Mouse (Mus musculus) lung, embryonic 16.5 days (tissue): ENCODE results near the gene Mtmr3. TPM values are rescaled to one million over a fixed set of nuclear protein-coding genes. Genes with fewer than 3 reads are reported as not detected.
"Not testable (repeated sequence)": the region's sequence is repeated elsewhere in the genome, so short reads cannot be mapped to it uniquely, and the experiment has no call there.

ENCODE experiments used
- ATAC-seq: fragments of 200-750 bp; cut with Nextera tagmentation; 2 replicates; pipeline ENCODE4 v1.8.0; 2017; ENCODE audit warnings: low read depth, mild to moderate bottlenecking, moderate library complexity
- H3K27ac ChIP-seq: fragments of 300-500 bp; sonication (generic); 2 replicates; pipeline ENCODE4 v1.5.1; 2014; ENCODE audit warnings: mild to moderate bottlenecking, control low read depth, low read length
- H3K27me3 ChIP-seq: fragments of 300-500 bp; sonication (generic); 2 replicates; pipeline ENCODE4 v1.6.1; 2014; ENCODE audit warnings: low read depth, low read length, mixed read lengths; ENCODE audit not compliant: control insufficient read depth, insufficient read depth
- H3K36me3 ChIP-seq: fragments of 300-500 bp; sonication (generic); 2 replicates; pipeline ENCODE4 v1.6.1; 2014; ENCODE audit warnings: low read length; ENCODE audit not compliant: control insufficient read depth, insufficient read depth
- H3K4me1 ChIP-seq: fragments of 300-500 bp; sonication (generic); replicated peaks from 2 replicates; pipeline ENCODE4 v1.6.1; 2014; ENCODE audit warnings: low read length, mixed read lengths; ENCODE audit not compliant: control insufficient read depth, insufficient read depth
- H3K4me2 ChIP-seq: fragments of 300-500 bp; sonication (generic); 2 replicates; pipeline ENCODE4 v1.6.1; 2014; ENCODE audit warnings: low read depth, low read length, control low read depth
- H3K4me3 ChIP-seq: fragments of 300-500 bp; sonication (generic); 2 replicates; pipeline ENCODE4 v1.5.1; 2014; ENCODE audit warnings: mild to moderate bottlenecking, low read length, control low read depth
- H3K9ac ChIP-seq: fragments of 300-500 bp; sonication (generic); 2 replicates; pipeline ENCODE4 v1.6.1; 2014; ENCODE audit warnings: low read length, control low read depth
- H3K9me3 ChIP-seq: fragments of 300-500 bp; sonication (generic); 2 replicates; pipeline ENCODE4 v1.6.1; 2016; ENCODE audit warnings: low read length; ENCODE audit not compliant: control insufficient read depth
- WGBS: fragments of 180-500 bp; shearing (Covaris S2); extraction: QIAGEN DNeasy Blood & Tissue Kit; methylation state at CpG from one replicate; pipeline ENCODE4 v1.1.7; 2014; 5-methylcytosine and 5-hydroxymethylcytosine counted together
- polyA plus RNA-seq: library from polyadenylated mRNA; unstranded; fragments of >200 nt; fragmentation: Nextera tagmentation; extraction: Ambion mirVana; gene quantifications from 2 replicates; pipeline ENCODE4 v1.2.1, GENCODE M21; 2015

Mtmr3 gene
- polyA plus RNA-seq, 1 experiment from 2014 or later: 26.1 TPM

DNA sequence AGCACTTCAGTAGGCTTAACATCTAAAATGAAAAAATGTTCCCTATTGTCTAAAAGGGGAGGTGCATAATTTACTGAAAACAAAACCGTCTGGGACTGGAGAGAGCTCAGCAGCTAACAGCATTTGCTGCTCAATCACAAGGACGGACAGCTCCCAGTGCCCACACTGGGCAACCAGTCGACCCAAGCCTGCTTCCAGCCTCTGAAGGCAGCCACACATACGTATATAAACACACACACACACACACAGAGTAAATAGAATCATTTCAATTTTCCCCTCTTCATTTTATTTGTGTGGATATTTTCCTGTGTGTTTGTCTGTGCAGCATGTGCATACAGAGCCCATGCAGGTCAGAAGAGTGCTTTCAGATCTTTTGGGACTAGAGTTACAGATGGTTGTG is 49.3 kb downstream of the Mtmr3 start:
- Histone ChIP-seq H3K27me3 (no peaks in the 10 kb centered on the region), H3K9me3 (no peaks in the 10 kb centered on the region), H3K4me2 (no peak overlapping the region), H3K27ac (no peak overlapping the region), H3K9ac (no peak overlapping the region), H3K4me3 (no peak overlapping the region), H3K36me3 (no peaks in the 10 kb centered on the region), H3K4me1 (no peaks in the 10 kb centered on the region; the same call in 1 of the 2 replicates)
- ATAC-seq: no peak
- 44% methylated on average over 4 of the region's 4 CpGs for WGBS

DNA sequence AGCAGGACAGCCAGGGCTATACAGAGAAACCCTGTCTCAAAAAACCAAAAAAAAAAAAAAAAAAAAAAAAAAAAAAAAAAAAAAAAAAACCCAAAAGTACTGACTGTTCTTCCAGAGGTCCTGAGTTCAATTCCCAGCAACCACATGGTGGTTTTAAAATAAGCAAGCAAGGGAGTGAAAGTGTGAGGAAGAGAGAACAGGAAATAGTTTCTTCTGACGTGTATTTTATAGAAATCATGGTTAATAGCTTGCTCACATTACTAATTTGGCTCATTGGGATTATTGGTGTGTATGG is 50.1 kb downstream of the Mtmr3 start:
- H3K27me3 ChIP-seq, ATAC-seq, H3K4me2 ChIP-seq, H3K27ac ChIP-seq, H3K9me3 ChIP-seq, H3K9ac ChIP-seq, H3K4me1 ChIP-seq, H3K36me3 ChIP-seq, H3K4me3 ChIP-seq: not testable (repeated sequence)
- WGBS: 65% methylated on average over 1 of the region's 1 CpGs

DNA sequence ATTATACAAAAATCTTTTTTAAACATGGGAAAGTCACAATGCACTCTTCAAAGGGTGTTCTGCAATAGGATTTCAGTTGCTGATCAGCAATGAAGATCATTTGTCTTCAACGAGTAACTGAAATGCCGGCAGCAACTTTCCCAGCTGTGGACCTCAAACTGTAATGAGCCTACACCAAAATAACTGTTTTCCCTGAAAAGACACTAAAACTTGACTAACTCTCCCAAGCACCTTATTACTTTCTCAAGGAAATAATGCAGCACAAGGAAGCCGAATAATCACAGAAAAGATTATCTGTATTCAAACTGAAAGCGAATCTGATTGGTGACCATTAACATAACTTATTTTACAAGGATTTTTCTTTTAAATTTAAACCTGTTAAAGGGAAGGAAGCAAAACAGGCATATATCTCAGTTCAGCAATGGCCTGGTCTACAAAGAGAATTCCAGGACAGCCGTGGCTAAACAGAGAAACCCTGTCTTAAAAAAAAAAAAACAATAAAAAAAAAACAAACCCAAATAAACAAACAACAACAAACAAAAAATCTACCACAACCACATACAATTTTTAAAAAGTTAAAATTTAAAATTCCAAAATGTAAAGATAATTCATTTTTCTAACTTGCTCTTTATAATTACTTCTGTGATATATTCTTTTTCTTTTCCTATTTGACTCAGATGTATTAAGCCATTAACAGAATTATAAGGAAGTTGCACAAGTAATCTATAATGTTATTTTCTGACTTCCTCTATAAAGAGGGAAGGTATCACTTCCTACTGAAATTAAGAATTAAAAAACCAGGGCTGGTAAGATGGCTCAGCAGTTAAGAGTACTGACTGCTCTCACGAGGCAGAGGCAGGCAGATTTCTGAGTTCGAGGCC is 50.7 kb downstream of the Mtmr3 start:
- ATAC-seq: no peak
- no peaks in the 10 kb centered on the region for H3K27me3 ChIP-seq
- H3K27ac ChIP-seq: no peak overlapping the region
- H3K36me3 ChIP-seq: 0 out of 2 replicates have a peak, but pooled peaks cover 2% of the 10 kb centered on the region
- 78% methylated on average over 7 of the region's 7 CpGs for WGBS
- H3K9ac ChIP-seq: no peak overlapping the region
- no peaks in the 10 kb centered on the region for H3K9me3 ChIP-seq
- no peak overlapping the region for H3K4me3 ChIP-seq
- no peak overlapping the region for H3K4me2 ChIP-seq
- no peaks in the 10 kb centered on the region; the same call in 1 of the 2 replicates for H3K4me1 ChIP-seq

DNA sequence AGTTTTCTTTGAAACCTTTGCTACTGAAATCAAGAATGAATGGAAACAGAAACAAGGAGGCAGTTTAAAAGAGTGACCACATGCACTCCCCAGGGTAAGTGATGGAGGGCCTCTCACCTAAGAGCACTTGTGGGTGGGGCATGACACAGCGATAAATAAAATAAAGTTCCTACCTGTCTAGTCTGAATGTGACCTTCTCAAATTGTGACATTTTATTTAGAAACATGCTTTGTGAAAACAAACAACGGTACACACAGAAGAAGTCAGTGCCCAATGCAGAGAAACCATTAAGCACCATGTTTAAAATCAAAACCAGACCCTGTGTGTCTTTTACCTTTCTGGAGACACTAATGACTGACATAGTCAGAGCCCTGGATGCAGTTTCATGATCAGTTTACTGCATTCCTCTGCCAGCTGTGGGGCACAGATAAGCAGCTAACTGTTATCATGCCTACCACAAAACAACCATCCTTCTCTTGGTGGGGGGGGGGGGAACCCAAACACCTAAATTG is 51.6 kb downstream of the Mtmr3 start:
- no peak overlapping the region for H3K27ac ChIP-seq
- WGBS: 83% methylated on average over 2 of the region's 2 CpGs
- no peaks in the 10 kb centered on the region for H3K27me3 ChIP-seq
- no peaks in the 10 kb centered on the region; the same call in 1 of the 2 replicates for H3K4me1 ChIP-seq
- no peak for ATAC-seq
- 0 out of 2 replicates have a peak, but pooled peaks cover 2% of the 10 kb centered on the region for H3K36me3 ChIP-seq
- H3K4me3 ChIP-seq: no peak overlapping the region
- H3K4me2 ChIP-seq: no peak overlapping the region
- H3K9ac ChIP-seq: no peak overlapping the region
- H3K9me3 ChIP-seq: no peaks in the 10 kb centered on the region

DNA sequence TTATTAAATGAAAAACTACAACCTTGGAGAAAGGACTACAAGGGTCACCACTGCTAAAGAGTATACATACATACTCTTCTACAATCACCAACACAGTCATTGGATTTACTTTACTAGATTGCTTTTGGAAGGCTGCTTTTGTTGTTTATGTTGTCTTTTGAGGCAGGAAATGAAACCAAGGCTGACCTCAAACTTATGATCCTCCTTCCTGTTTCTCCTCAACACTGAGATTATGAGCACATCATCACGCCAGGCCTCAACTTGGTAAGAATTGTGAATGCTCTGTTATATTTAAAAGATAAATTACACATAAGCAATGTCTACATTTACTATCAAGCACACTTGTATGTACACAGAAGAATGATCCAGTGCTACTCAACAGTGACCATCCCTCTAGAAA is 58.0 kb downstream of the Mtmr3 start:
- H3K4me2 ChIP-seq: no peak overlapping the region
- no peaks in the 10 kb centered on the region for H3K4me1 ChIP-seq
- H3K4me3 ChIP-seq: no peak overlapping the region
- no peaks in the 10 kb centered on the region for H3K9me3 ChIP-seq
- WGBS: 73% methylated on average over 1 of the region's 1 CpGs
- no peak overlapping the region for H3K27ac ChIP-seq
- ATAC-seq: no peak
- no peaks in the 10 kb centered on the region for H3K27me3 ChIP-seq
- 0 out of 2 replicates have a peak, but pooled peaks cover 2% of the 10 kb centered on the region for H3K36me3 ChIP-seq
- H3K9ac ChIP-seq: no peak overlapping the region

DNA sequence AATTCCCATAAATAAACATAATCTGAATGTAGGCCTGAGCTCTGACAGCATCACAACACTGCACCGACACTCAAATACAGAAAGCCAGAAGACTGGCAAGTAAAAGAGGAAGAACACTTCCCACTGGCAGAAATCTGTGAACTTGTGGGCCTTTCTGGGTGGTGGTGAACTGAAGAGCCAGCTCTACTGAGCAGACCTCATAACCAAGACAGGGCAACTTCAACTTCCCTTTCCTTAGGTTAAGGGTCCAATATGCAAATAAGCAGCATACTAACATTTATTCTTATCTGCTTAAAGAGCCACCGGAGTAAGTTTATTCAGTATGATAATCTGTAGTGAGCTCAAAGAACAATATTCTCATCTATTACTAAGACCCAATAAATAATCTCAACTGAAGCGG is 67.5 kb downstream of the Mtmr3 start:
- Histone ChIP-seq H3K27me3 (no peaks in the 10 kb centered on the region), H3K4me2 (no peak overlapping the region), H3K4me1 (no peaks in the 10 kb centered on the region), H3K27ac (no peak overlapping the region), H3K9ac (no peak overlapping the region), H3K9me3 (no peaks in the 10 kb centered on the region), H3K4me3 (no peak overlapping the region), H3K36me3 (peaks cover 9% of the 10 kb centered on the region; the same call in 1 of the 2 replicates)
- ATAC-seq: no peak
- 90% methylated on average over 3 of the region's 3 CpGs for WGBS

DNA sequence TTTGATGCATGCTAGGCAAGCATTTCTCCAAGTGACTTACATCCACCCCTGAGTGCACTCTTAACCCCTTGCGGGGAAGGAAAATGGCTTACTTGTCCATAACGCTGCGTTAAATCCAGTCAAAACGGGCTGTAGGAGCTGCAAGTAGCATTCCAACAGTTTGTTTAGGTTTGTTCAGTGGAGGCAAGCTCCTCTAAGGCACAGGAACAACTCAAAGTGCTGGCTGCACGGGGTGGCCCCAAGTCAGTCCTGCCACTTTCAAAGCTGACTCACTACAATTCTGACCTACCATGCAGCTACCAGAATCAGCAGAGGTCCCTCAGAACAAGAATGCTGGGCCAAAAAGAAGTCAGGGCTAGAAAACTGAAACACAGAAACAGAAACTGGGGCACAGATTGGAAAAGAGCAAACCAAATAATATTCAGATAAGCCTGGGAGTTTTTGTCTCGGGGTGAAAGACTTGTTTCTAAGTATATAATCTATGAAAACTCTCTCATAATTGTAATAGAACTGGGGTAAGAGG is 72.5 kb downstream of the Mtmr3 start:
- H3K36me3 ChIP-seq: peaks cover 13% of the 10 kb centered on the region
- H3K27me3 ChIP-seq: no peaks in the 10 kb centered on the region
- H3K9me3 ChIP-seq: no peaks in the 10 kb centered on the region
- H3K4me2 ChIP-seq: no peak overlapping the region
- 78% methylated on average over 6 of the region's 6 CpGs for WGBS
- no peak for ATAC-seq
- H3K4me3 ChIP-seq: no peak overlapping the region
- H3K9ac ChIP-seq: no peak overlapping the region
- no peak overlapping the region for H3K27ac ChIP-seq
- H3K4me1 ChIP-seq: no peaks in the 10 kb centered on the region

DNA sequence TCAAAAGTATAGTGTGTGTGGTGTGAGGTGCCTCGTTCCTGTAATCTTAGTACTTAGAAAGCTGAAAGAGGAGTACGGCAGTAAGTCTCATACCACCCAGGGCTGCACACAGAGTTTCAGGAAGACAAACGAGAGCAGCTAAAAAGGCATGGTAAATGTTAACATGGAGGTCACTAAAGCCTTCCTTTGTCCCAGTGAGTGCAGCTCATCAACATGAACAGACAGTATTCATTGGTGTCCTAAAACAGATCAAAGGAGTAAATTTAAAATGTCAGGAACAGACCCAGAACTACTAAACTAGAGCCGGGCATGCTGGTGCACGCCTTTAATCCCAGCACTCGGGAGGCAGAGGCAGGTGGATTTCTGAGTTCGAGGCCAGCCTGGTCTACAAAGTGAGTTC is 75.7 kb downstream of the Mtmr3 start:
- Histone ChIP-seq H3K27ac (no peak overlapping the region), H3K4me2 (no peak overlapping the region), H3K9me3 (no peaks in the 10 kb centered on the region), H3K4me1 (no peaks in the 10 kb centered on the region), H3K36me3 (peaks cover 18% of the 10 kb centered on the region), H3K9ac (no peak overlapping the region), H3K4me3 (no peak overlapping the region), H3K27me3 (no peaks in the 10 kb centered on the region)
- WGBS: 81% methylated on average over 7 of the region's 7 CpGs
- no peak for ATAC-seq

DNA sequence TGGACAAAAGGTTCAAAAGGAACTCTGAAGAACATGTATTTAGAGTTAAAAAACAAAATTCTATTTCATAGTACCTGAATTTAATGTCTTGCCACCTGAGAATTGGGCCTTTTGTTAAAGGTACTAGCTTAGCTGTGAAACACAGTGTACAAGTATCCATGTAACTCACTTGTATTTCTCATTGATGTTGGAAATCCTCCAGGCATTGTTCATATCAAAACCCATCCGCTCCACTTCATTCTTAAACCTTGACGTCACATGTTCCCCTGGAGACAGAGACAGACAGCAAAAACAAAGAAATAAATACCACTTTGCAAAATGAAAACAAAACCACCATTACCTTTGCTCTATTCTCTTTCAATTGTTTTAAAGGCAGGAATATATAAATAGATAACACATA is 87.2 kb downstream of the Mtmr3 start:
- ATAC-seq: no peak
- Histone ChIP-seq H3K9ac (no peak overlapping the region), H3K36me3 (peaks cover 28% of the 10 kb centered on the region), H3K27ac (no peak overlapping the region), H3K4me1 (no peaks in the 10 kb centered on the region), H3K4me2 (no peak overlapping the region), H3K9me3 (no peaks in the 10 kb centered on the region), H3K27me3 (no peaks in the 10 kb centered on the region), H3K4me3 (no peak overlapping the region)
- 77% methylated on average over 2 of the region's 2 CpGs for WGBS
